Mouse (Mus musculus) small intestine, adult 2 months (tissue): ENCODE measurements at regions not wholly inside any gene's neighbourhood (a gene's known extent, or its start where the extent isn't known, plus 50 kb on each side); places are given as distances from the start of the nearest gene placed in this dataset.

Experiments
- H3K27ac ChIP-seq: fragments of 200-500 bp; 2 replicates; pipeline ENCODE4 v1.5.1; 2012; ENCODE audit warnings: low read depth, low read length, control low read depth, inconsistent platforms; ENCODE audit not compliant: insufficient read depth
- H3K27me3 ChIP-seq: fragments of 200-500 bp; 2 replicates; pipeline ENCODE4 v1.6.1; 2012; ENCODE audit warnings: mild to moderate bottlenecking, moderate library complexity, low read length, inconsistent platforms; ENCODE audit not compliant: control insufficient read depth, insufficient read depth
- H3K36me3 ChIP-seq: fragments of 200-500 bp; 2 replicates; pipeline ENCODE4 v1.6.1; 2012; ENCODE audit warnings: mild to moderate bottlenecking, low read length, control low read depth, inconsistent platforms; ENCODE audit not compliant: control insufficient read depth, insufficient read depth
- H3K4me1 ChIP-seq: fragments of 200-500 bp; 2 replicates; pipeline ENCODE4 v1.6.1; 2012; ENCODE audit warnings: low read length, inconsistent platforms, mixed read lengths; ENCODE audit not compliant: control insufficient read depth, insufficient read depth, insufficient read length
- H3K4me3 ChIP-seq: fragments of 200-500 bp; 2 replicates; pipeline ENCODE4 v1.5.1; 2012; ENCODE audit warnings: low read depth, mild to moderate bottlenecking, control low read depth, inconsistent platforms, low read length, moderate library complexity
- CTCF ChIP-seq: fragments of 200-500 bp; IDR thresholded peaks from 2 replicates; pipeline ENCODE4 v1.5.1; 2012; ENCODE audit warnings: low read depth, mild to moderate bottlenecking, control low read depth, inconsistent platforms, low read length, moderate library complexity, mixed read lengths; ENCODE audit not compliant: insufficient replicate concordance, insufficient read length; ENCODE audit errors: extremely low read depth
- POLR2A ChIP-seq: fragments of 200-500 bp; IDR thresholded peaks from 2 replicates; pipeline ENCODE4 v1.6.1; 2012; ENCODE audit warnings: low read depth, mild to moderate bottlenecking, control low read depth, inconsistent platforms, low read length, moderate library complexity
- WGBS: fragments of 180-500 bp; shearing (Covaris S2); methylation state at CpG from one replicate; pipeline ENCODE4 v1.1.7; 2018; 5-methylcytosine and 5-hydroxymethylcytosine counted together

DNA sequence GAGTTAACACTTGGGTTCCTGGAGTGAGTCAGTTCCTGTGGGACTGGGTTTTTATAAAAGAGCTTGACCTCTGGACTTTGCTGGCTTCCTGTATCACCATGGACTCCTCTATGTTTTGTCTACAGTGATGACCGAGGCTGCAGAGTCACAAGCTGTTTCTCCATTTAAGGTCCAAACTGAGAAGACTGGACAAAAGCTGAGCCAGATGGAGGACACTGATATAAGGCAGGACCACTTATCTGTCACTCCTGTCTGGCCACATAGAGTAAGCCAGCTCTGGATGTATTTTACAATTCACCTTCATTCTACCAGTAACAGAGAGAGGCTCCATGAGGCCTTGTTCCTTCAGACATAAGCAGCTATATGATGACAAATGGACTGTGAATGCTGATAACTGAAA is 202.7 kb downstream of the Pik3r1 start:
- H3K27ac ChIP-seq = no peak overlapping the region
- H3K27me3 ChIP-seq = no peaks in the 10 kb centered on the region
- TF ChIP-seq CTCF = no peak
- H3K4me1 ChIP-seq = no peaks in the 10 kb centered on the region
- no peaks in the 10 kb centered on the region for H3K36me3 ChIP-seq
- H3K4me3 ChIP-seq = no peak overlapping the region
- 89% methylated on average over 1 of the region's 1 CpGs for WGBS

DNA sequence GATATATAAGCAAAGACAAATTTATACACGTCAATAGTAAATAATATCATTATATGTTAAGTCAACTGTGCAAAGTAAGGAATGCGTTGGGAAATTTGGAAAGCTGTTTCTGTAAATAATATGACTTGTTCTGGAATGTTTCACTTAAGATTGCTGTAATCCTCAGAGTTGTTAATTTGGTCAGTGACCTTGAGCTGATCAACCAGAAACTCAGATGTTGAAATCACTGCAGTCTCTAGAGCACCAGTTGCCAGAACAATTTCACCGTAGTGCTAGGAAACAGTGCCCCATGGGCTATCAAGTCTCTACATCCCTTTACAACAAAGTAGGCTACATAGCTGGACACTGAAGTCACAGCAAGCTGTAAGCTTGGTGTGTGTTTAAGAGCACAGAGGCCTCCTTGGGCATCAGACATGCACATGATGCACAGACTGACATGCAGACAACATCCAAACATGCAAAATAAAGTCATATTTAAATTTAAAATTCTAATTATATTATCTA is 212.6 kb downstream of the Pik3r1 start:
- H3K27ac ChIP-seq = no peak overlapping the region
- 76% methylated on average over 3 of the region's 3 CpGs for WGBS
- no peaks in the 10 kb centered on the region for H3K27me3 ChIP-seq
- H3K36me3 ChIP-seq = no peaks in the 10 kb centered on the region
- TF ChIP-seq POLR2A = no peak
- no peak for TF ChIP-seq CTCF
- H3K4me1 ChIP-seq = peaks cover 4% of the 10 kb centered on the region; the same call in 1 of the 2 replicates
- H3K4me3 ChIP-seq = no peak overlapping the region

DNA sequence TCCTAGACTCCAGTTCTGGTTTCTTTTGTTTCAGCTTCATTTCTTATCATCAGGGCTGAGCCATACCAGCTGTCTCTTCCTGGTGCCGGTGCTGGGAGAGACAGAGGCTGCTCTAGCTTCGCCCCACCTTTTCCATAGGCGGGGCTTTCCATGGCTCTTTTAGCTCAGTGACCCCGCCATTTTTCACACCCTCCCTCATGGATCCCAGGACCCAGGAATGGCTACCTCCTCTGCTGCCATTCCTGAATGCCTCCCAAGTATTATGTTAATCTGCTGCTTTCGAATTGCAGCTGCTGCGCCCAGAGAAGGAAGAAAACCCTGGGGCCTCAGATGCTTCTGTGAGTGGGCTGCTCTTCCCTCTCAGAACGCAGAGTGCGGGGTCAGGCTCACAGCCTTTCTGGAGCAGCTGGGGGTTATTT is 214.9 kb downstream of the Pik3r1 start:
- Histone ChIP-seq H3K36me3 (no peaks in the 10 kb centered on the region), H3K27me3 (no peaks in the 10 kb centered on the region), H3K4me1 (peaks cover 4% of the 10 kb centered on the region; the same call in 1 of the 2 replicates), H3K4me3 (no peak overlapping the region), H3K27ac (no peak overlapping the region)
- 53% methylated on average over 8 of the region's 8 CpGs for WGBS
- TF ChIP-seq POLR2A (no peak), CTCF (no peak)

DNA sequence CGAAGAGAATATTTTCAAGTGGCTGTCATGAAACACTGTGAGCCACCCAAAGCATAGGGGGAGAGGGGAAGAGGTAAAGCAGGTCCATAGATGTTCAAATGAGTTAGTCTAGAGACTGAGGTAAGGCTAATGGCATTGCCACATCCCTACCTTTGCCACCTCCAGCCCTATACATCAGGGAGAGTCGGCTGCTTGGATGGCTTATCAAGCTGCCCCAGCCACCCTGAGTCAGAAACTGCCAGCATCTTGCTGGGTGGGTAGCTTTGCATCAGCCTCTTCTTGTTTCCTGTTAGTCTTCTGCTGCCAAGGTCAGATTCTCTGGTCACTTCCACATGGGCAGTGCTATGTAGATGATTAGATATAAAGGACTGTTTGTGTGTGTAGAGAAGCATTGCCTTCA is 215.6 kb downstream of the Pik3r1 start:
- H3K27ac ChIP-seq = no peak overlapping the region
- WGBS = 78% methylated on average over 2 of the region's 2 CpGs
- no peak overlapping the region for H3K4me3 ChIP-seq
- H3K4me1 ChIP-seq = peaks cover 4% of the 10 kb centered on the region; the same call in 1 of the 2 replicates
- no peaks in the 10 kb centered on the region for H3K27me3 ChIP-seq
- TF ChIP-seq POLR2A = no peak
- TF ChIP-seq CTCF = no peak
- H3K36me3 ChIP-seq = no peaks in the 10 kb centered on the region

DNA sequence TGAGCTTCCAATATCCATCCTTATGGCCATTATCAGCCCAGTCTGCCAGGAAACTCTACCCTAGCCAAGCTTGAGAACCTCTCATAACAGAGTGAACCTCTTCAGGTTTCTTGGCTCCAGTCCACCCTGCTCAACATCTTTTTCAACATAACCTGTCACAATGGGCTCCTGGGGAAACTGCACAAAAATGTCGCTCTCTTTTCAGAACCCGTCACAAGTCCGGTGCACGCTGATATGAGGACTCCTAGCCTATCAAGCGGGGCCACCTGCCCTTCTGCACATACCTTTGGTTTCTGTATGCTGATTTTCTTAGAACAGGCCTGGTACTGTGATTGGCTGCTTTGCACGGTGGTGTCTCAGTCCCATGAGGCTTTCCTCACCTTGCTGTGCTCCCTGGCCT is 216.9 kb downstream of the Pik3r1 start:
- TF ChIP-seq CTCF (no peak), POLR2A (no peak)
- no peak overlapping the region for H3K27ac ChIP-seq
- no peaks in the 10 kb centered on the region for H3K36me3 ChIP-seq
- WGBS = 93% methylated on average over 6 of the region's 6 CpGs
- peaks cover 4% of the 10 kb centered on the region; the same call in 1 of the 2 replicates for H3K4me1 ChIP-seq
- no peak overlapping the region for H3K4me3 ChIP-seq
- H3K27me3 ChIP-seq = no peaks in the 10 kb centered on the region

DNA sequence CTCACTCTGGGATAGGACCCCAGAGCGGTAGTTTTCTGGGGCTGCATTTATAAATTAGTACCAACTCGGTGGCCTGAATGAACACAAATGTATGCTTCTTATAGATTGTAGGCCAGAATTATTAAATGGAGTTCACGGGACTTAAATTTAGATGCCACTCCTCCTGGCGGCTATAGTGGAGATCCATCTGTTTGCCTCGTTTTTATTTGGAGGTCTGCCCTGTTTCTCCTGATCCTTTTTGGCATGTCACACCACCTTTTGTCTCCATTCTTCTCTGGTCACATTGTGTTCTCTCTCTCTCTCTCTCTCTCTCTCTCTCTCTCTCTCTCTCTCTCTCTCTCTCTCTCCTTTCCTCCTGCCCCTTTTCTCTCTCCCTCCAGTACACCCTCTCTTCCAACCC is 217.5 kb downstream of the Pik3r1 start:
- no peak for TF ChIP-seq POLR2A
- no peak for TF ChIP-seq CTCF
- Histone ChIP-seq H3K27me3 (no peaks in the 10 kb centered on the region), H3K36me3 (no peaks in the 10 kb centered on the region), H3K27ac (no peak overlapping the region), H3K4me3 (no peak overlapping the region), H3K4me1 (peaks cover 4% of the 10 kb centered on the region; the same call in 1 of the 2 replicates)
- 86% methylated on average over 5 of the region's 5 CpGs for WGBS

DNA sequence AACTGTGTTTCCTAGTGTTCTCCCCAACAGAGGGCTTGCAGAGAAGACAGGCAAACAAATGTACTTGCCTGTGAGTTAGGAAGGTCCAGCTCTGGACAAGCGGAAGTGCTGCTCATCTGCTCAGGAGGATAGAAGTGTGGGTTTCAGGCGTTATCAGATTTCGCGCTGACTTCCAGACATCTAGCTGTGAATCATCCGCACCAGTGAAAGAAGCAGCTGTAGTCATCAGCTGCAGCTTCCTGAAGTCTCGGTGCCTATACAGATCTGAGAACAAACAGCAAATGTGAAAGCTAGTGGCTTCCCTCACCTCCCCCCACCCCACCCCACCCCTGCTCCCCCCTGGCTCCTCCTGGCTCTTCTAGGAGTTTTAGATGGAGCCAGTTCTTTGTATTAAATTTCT is 220.1 kb downstream of the Pik3r1 start:
- TF ChIP-seq CTCF = no peak
- no peak for TF ChIP-seq POLR2A

More for the DNA sequence above, 220.1 kb downstream of the Pik3r1 start:
- Histone ChIP-seq H3K4me3 (no peak overlapping the region), H3K27ac (no peak overlapping the region), H3K27me3 (no peaks in the 10 kb centered on the region), H3K4me1 (no peaks in the 10 kb centered on the region), H3K36me3 (no peaks in the 10 kb centered on the region)
- 53% methylated on average over 6 of the region's 6 CpGs for WGBS
